Mouse (Mus musculus) megakaryocyte progenitor cell, adult 5-6 weeks (primary cell): ENCODE data around the gene Mettl24. TPM values are rescaled to one million over a fixed set of nuclear protein-coding genes. Genes with fewer than 3 reads are reported as not detected.

ENCODE experiments used
- ATAC-seq: replicated peaks from 2 replicates; pipeline ENCODE4 v1.8.0; 2016; ENCODE audit warnings: mild to moderate bottlenecking, moderate TSS enrichment, inconsistent platforms; ENCODE audit not compliant: poor library complexity
- total RNA-seq, 2 experiments: library from RNA; stranded (forward) in 1 of 2; stranded (reverse) in 1 of 2; fragments of 157-497, 149-512 nt in 1 of 2; fragments of 200-1000 nt in 1 of 2; gene quantifications; 2 replicates each; pipeline versions ENCODE4 v1.2.3 to v1.2.4; 2015 to 2017

Gene Mettl24
- not detected in 2 replicates for total RNA-seq (2015)
- total RNA-seq (2017) = not detected in 2 replicates

- peak; percentile 57 for ATAC-seq
Observed at GRCm38 (mm10) chr10:40683092-40683867, at the start of gene Mettl24. Mettl24 (plus strand) TSS chr10:40683282.

GRCm38 (mm10) chr10:40637331-40637730 is 45.8 kb upstream of the Mettl24 start:
- ATAC-seq = no peak

- no peak for ATAC-seq
Observed at GRCm38 (mm10) chr10:40638276-40638675, 44.8 kb upstream of the Mettl24 start.

GRCm38 (mm10) chr10:40638823-40639819 is 44.0 kb upstream of the Mettl24 start:
- no peak for ATAC-seq

- ATAC-seq = no peak
Observed at GRCm38 (mm10) chr10:40640406-40640805, 42.7 kb upstream of the Mettl24 start.

GRCm38 (mm10) chr10:40641901-40642300 is 41.2 kb upstream of the Mettl24 start:
- ATAC-seq = no peak

GRCm38 (mm10) chr10:40643126-40643525 is 40.0 kb upstream of the Mettl24 start:
- ATAC-seq = no peak

- ATAC-seq = no peak
Observed at GRCm38 (mm10) chr10:40644456-40644855, 38.6 kb upstream of the Mettl24 start.

- no peak for ATAC-seq
Observed at GRCm38 (mm10) chr10:40645346-40645745, 37.7 kb upstream of the Mettl24 start.

- ATAC-seq = no peak
Observed at GRCm38 (mm10) chr10:40648776-40649175, 34.3 kb upstream of the Mettl24 start.

GRCm38 (mm10) chr10:40649634-40650033 is 33.4 kb upstream of the Mettl24 start:
- no peak for ATAC-seq

GRCm38 (mm10) chr10:40651676-40652075 is 31.4 kb upstream of the Mettl24 start:
- ATAC-seq = no peak

- no peak for ATAC-seq
Observed at GRCm38 (mm10) chr10:40665270-40665669, 17.8 kb upstream of the Mettl24 start.

- no peak for ATAC-seq
Observed at GRCm38 (mm10) chr10:40666943-40667342, 16.1 kb upstream of the Mettl24 start.

GRCm38 (mm10) chr10:40668640-40669039 is 14.4 kb upstream of the Mettl24 start:
- no peak for ATAC-seq

- no peak for ATAC-seq
Observed at GRCm38 (mm10) chr10:40672587-40673296, 10.3 kb upstream of the Mettl24 start.

- ATAC-seq = no peak
Observed at GRCm38 (mm10) chr10:40673297-40673665, 9.8 kb upstream of the Mettl24 start.

- ATAC-seq = no peak
Observed at GRCm38 (mm10) chr10:40674151-40674550, 8.9 kb upstream of the Mettl24 start.

- no peak for ATAC-seq
Observed at GRCm38 (mm10) chr10:40675921-40676320, 7.2 kb upstream of the Mettl24 start.

GRCm38 (mm10) chr10:40678477-40678876 is 4.6 kb upstream of the Mettl24 start:
- ATAC-seq = no peak

- ATAC-seq = no peak
Observed at GRCm38 (mm10) chr10:40682470-40682869, 612 bp upstream of the Mettl24 start.
